ENCODE assay signal across 8 mouse cellular contexts in genomic region chr4:126131290-126132121, GRCm38 (mm10). TPM values are rescaled to one million over a fixed set of nuclear protein-coding genes. Genes with fewer than 3 reads are reported as not detected.
DNase-seq lines count a peak whose midpoint lies in the region; ATAC-seq and TF ChIP-seq lines count a peak whose summit lies in the region.

No protein-coding gene starts in this region.

- H3K4me3 ChIP-seq in heart, embryonic 10.5 days: no peak overlapping the region
- no peak overlapping the region for H3K4me3 ChIP-seq in kidney, embryonic 15.5 days (replicated peaks)
- no peak overlapping the region for H3K4me3 ChIP-seq in lung, adult 2 months (replicated peaks; ENCODE audit: extremely low read depth, low read depth, low read length)
- no peak overlapping the region for H3K4me3 ChIP-seq in neural tube, embryonic 15.5 days (replicated peaks)

- peaks cover 79% of the 10 kb centered on the region for H3K36me3 ChIP-seq in heart, embryonic 10.5 days
- peaks cover 58% of the 10 kb centered on the region for H3K36me3 ChIP-seq in kidney, embryonic 15.5 days
- peaks cover 52% of the 10 kb centered on the region for H3K36me3 ChIP-seq in neural tube, embryonic 15.5 days

- peak; percentile 13; the same call in 1 of the 2 replicates for ATAC-seq in kidney, embryonic 15.5 days (replicated peaks; ENCODE audit: low FRiP score)
- peak; percentile 63 for ATAC-seq in neural tube, embryonic 15.5 days (ENCODE audit: low FRiP score)
- no peak for ATAC-seq in erythroblast, adult 5-6 weeks (replicated peaks; ENCODE audit: low FRiP score, poor library complexity, severe bottlenecking)

- peak; percentile 41 for DNase-seq in gastrocnemius, postnatal 25 days
- DNase-seq in gastrocnemius, adult 18-20 months (ENCODE audit: low spot score): no peak
- DNase-seq in brain, adult 2 months (ENCODE audit: low read depth, low spot score): peak; percentile 83
- no peak for DNase-seq in heart, embryonic 10.5 days (ENCODE audit: low spot score)
- DNase-seq in lung, adult 2 months: peak; percentile 62

- 0 out of 2 replicates have a peak overlapping the region, but pooled peaks have one; percentile 0 for H3K9ac ChIP-seq in kidney, embryonic 15.5 days
- H3K9ac ChIP-seq in neural tube, embryonic 15.5 days (replicated peaks): no peak overlapping the region

- TF ChIP-seq POLR2A in lung, adult 2 months (IDR thresholded peaks at IDR 0.05; ENCODE audit: borderline replicate concordance, extremely low read depth, low read depth, low read length): no peak

- peaks cover 38% of the 10 kb centered on the region for H3K4me1 ChIP-seq in heart, embryonic 10.5 days
- H3K4me1 ChIP-seq in kidney, embryonic 15.5 days: peaks cover 48% of the 10 kb centered on the region
- H3K4me1 ChIP-seq in lung, adult 2 months (ENCODE audit: control insufficient read depth, insufficient read depth, low read length): peaks cover 23% of the 10 kb centered on the region
- peaks cover 25% of the 10 kb centered on the region for H3K4me1 ChIP-seq in neural tube, embryonic 15.5 days

- no peaks in the 10 kb centered on the region for H3K9me3 ChIP-seq in heart, embryonic 10.5 days
- no peaks in the 10 kb centered on the region for H3K9me3 ChIP-seq in kidney, embryonic 15.5 days (replicated peaks)
- no peaks in the 10 kb centered on the region for H3K9me3 ChIP-seq in neural tube, embryonic 15.5 days (replicated peaks)

- 65% methylated on average over 10 of the region's 10 CpGs for WGBS in heart, embryonic 10.5 days
- WGBS in kidney, embryonic 15.5 days: 60% methylated on average over 10 of the region's 10 CpGs
- 34% methylated on average over 10 of the region's 10 CpGs for WGBS in lung, adult 2 months
- WGBS in neural tube, embryonic 15.5 days: 51% methylated on average over 10 of the region's 10 CpGs

- H3K27me3 ChIP-seq in heart, embryonic 10.5 days (ENCODE audit: insufficient read depth, poor library complexity, severe bottlenecking): no peaks in the 10 kb centered on the region
- no peaks in the 10 kb centered on the region for H3K27me3 ChIP-seq in kidney, embryonic 15.5 days
- no peaks in the 10 kb centered on the region for H3K27me3 ChIP-seq in neural tube, embryonic 15.5 days (replicated peaks)

- H3K27ac ChIP-seq in heart, embryonic 10.5 days: peak overlapping the region; percentile 63
- H3K27ac ChIP-seq in kidney, embryonic 15.5 days: peak overlapping the region; percentile 92
- H3K27ac ChIP-seq in neural tube, embryonic 15.5 days (replicated peaks): peak overlapping the region; percentile 69

- H3K4me2 ChIP-seq in kidney, embryonic 15.5 days: no peak overlapping the region
- H3K4me2 ChIP-seq in neural tube, embryonic 15.5 days: no peak overlapping the region

- TF ChIP-seq CTCF in lung, adult 2 months (IDR thresholded peaks at IDR 0.05; ENCODE audit: insufficient read depth, low read length): no peak

RNA-seq across cellular contexts. Expression of gene Eva1b, which starts 16.0 kb away (rescaled TPM):
- 1 to 10 TPM; 6.3 to 6.8 TPM for total RNA-seq in gastrocnemius, postnatal 25 days (2021)
- 1 to 10 TPM; 2.1 to 3.3 TPM for total RNA-seq in gastrocnemius, adult 18-20 months (2021)
- 26.3 and 39.5 TPM in 2 replicates for polyA plus RNA-seq in heart, embryonic 10.5 days (2016; fragmentation: Nextera tagmentation; extraction: Ambion mirVana)
- polyA plus RNA-seq in kidney, embryonic 15.5 days (2015; fragmentation: Nextera tagmentation; extraction: Ambion mirVana): 90.0 and 98.5 TPM in 2 replicates
- polyA plus RNA-seq in lung, adult 2 months (2012; rRNA removed): 221 and 295 TPM in 2 replicates
- polyA plus RNA-seq in neural tube, embryonic 15.5 days (2015; fragmentation: Nextera tagmentation; extraction: Ambion mirVana): 13.3 and 19.1 TPM in 2 replicates
- total RNA-seq in erythroblast, adult 5-6 weeks (2015; ENCODE audit: low replicate concordance): not detected in 2 replicates
- not detected in 2 replicates for total RNA-seq in erythroblast, adult 5-6 weeks (2017; ENCODE audit: low replicate concordance)

RNA-seq across cellular contexts. Expression of gene Stk40, which starts 27.7 kb away (rescaled TPM):
- 10 to 100 TPM; 70.8 to 75.6 TPM for total RNA-seq in gastrocnemius, postnatal 25 days (2021)
- total RNA-seq in gastrocnemius, adult 18-20 months (2021): 100 to 1,000 TPM; 113 to 127 TPM
- polyA plus RNA-seq in heart, embryonic 10.5 days (2016; fragmentation: Nextera tagmentation; extraction: Ambion mirVana): 37.7 and 39.0 TPM in 2 replicates
- polyA plus RNA-seq in kidney, embryonic 15.5 days (2015; fragmentation: Nextera tagmentation; extraction: Ambion mirVana): 38.2 and 41.3 TPM in 2 replicates
- polyA plus RNA-seq in lung, adult 2 months (2012; rRNA removed): 38.0 and 41.1 TPM in 2 replicates
- 28.1 and 29.9 TPM in 2 replicates for polyA plus RNA-seq in neural tube, embryonic 15.5 days (2015; fragmentation: Nextera tagmentation; extraction: Ambion mirVana)
- 3.8 and 4.0 TPM in 2 replicates for total RNA-seq in erythroblast, adult 5-6 weeks (2015; ENCODE audit: low replicate concordance)
- 4.2 TPM in 2 replicates for total RNA-seq in erythroblast, adult 5-6 weeks (2017; ENCODE audit: low replicate concordance)

RNA-seq across cellular contexts. Expression of gene Sh3d21, which starts 31.8 kb away (rescaled TPM):
- total RNA-seq in gastrocnemius, postnatal 25 days (2021): 1 to 10 TPM in 1 of 2 experiments, under 1 TPM in 1; 0.94 to 1.3 TPM
- total RNA-seq in gastrocnemius, adult 18-20 months (2021): under 1 TPM; 0.62 to 0.83 TPM
- polyA plus RNA-seq in heart, embryonic 10.5 days (2016; fragmentation: Nextera tagmentation; extraction: Ambion mirVana): 2.0 and 3.1 TPM in 2 replicates
- polyA plus RNA-seq in kidney, embryonic 15.5 days (2015; fragmentation: Nextera tagmentation; extraction: Ambion mirVana): 8.3 and 9.5 TPM in 2 replicates
- 6.2 and 7.5 TPM in 2 replicates for polyA plus RNA-seq in lung, adult 2 months (2012; rRNA removed)
- 1.4 and 2.6 TPM in 2 replicates for polyA plus RNA-seq in neural tube, embryonic 15.5 days (2015; fragmentation: Nextera tagmentation; extraction: Ambion mirVana)
- not detected in 2 replicates for total RNA-seq in erythroblast, adult 5-6 weeks (2015; ENCODE audit: low replicate concordance)
- total RNA-seq in erythroblast, adult 5-6 weeks (2017; ENCODE audit: low replicate concordance): 0.09 and 0.70 TPM in 2 replicates

RNA-seq across cellular contexts. Expression of gene Lsm10, which starts 35.1 kb away (rescaled TPM):
- 1 to 10 TPM; 6.7 to 7.6 TPM for total RNA-seq in gastrocnemius, postnatal 25 days (2021)
- 10 to 100 TPM in 1 of 2 experiments, 1 to 10 TPM in 1; 7.4 to 10.8 TPM for total RNA-seq in gastrocnemius, adult 18-20 months (2021)
- 47.5 and 47.7 TPM in 2 replicates for polyA plus RNA-seq in heart, embryonic 10.5 days (2016; fragmentation: Nextera tagmentation; extraction: Ambion mirVana)
- 51.8 and 52.9 TPM in 2 replicates for polyA plus RNA-seq in kidney, embryonic 15.5 days (2015; fragmentation: Nextera tagmentation; extraction: Ambion mirVana)
- 30.2 and 34.8 TPM in 2 replicates for polyA plus RNA-seq in lung, adult 2 months (2012; rRNA removed)
- 48.5 and 51.6 TPM in 2 replicates for polyA plus RNA-seq in neural tube, embryonic 15.5 days (2015; fragmentation: Nextera tagmentation; extraction: Ambion mirVana)
- 5.6 and 14.0 TPM in 2 replicates for total RNA-seq in erythroblast, adult 5-6 weeks (2015; ENCODE audit: low replicate concordance)
- total RNA-seq in erythroblast, adult 5-6 weeks (2017; ENCODE audit: low replicate concordance): 2.0 and 6.5 TPM in 2 replicates

Comparison
In these comparisons a context has a peak if more than half of its experiments do, and no peak if none do; other contexts are left out.
1. DNase-seq: peak in gastrocnemius, postnatal 25 days (single experiment), brain, adult 2 months (single experiment) and lung, adult 2 months (single experiment); none in gastrocnemius, adult 18-20 months (single experiment) and heart, embryonic 10.5 days (single experiment).
2. Peak in every context shown above with its lines, with median percentiles within 50 percentile points of each other: H3K27ac ChIP-seq.